ENCODE assay signal across 15 mouse cellular contexts in genomic region chr3:129412961-129413246, GRCm38 (mm10).
A peak's percentile ranks its signal among the peaks of the same experiment; 100 is the strongest.
DNase-seq lines count a peak whose midpoint lies in the region.
"Had no signal": no experiment of that assay in that cellular context is flagged by ENCODE, and none has a peak within 500 bp of the region (broad histone marks: within the 10 kb centered on the region; RNA-seq: fewer than 3 reads in every experiment).

No protein-coding gene starts in this region.

- intact Hi-C loops in left cerebral cortex, postnatal 36 days (cut with DNase I) = no loop called here
- intact Hi-C loops in gastrocnemius, postnatal 14 days (cut with DNase I; ENCODE audit: low total_unique reads) = no loop called here

- DNase-seq in frontal cortex, postnatal 36 days (ENCODE audit: low spot score in 2 of 2) = peak; percentile 11 to 35
- no peak for DNase-seq in frontal cortex, postnatal 14 days (ENCODE audit: low spot score in 2 of 2)
- peak; percentile 31 to 57 for DNase-seq in right cerebral cortex, adult 2 months (ENCODE audit: low spot score in 2 of 2)
- no peak for DNase-seq in right cerebral cortex, postnatal 10 days (ENCODE audit: low spot score in 2 of 2)
- peak; percentile 9 to 14 for DNase-seq in left cerebral cortex, postnatal 36 days (ENCODE audit: low spot score in 2 of 2)
- DNase-seq in spleen, postnatal 36 days (ENCODE audit: low spot score in 2 of 2) = no peak
- DNase-seq in gastrocnemius, postnatal 14 days = no peak
- DNase-seq: adrenal gland, postnatal 25 days; cerebellum, adult 9-10 months; gastrocnemius, postnatal 36 days; heart, postnatal 36 days; kidney, adult 18-20 months; liver, postnatal 0 days; thymus, adult 2 months; thymus, postnatal 4 days had no signal

Comparison
In these comparisons a context has a peak if more than half of its experiments do, and no peak if none do; other contexts are left out.
1. DNase-seq: peak in frontal cortex, postnatal 36 days (2 of 2), right cerebral cortex, adult 2 months (2 of 2) and left cerebral cortex, postnatal 36 days (2 of 2); none in frontal cortex, postnatal 14 days (0 of 2), right cerebral cortex, postnatal 10 days (0 of 2), spleen, postnatal 36 days (0 of 2) and gastrocnemius, postnatal 14 days (single experiment).